Mouse (Mus musculus): ENCODE measurements at regions not wholly inside any gene's neighbourhood (a gene's known extent, or its start where the extent isn't known, plus 50 kb on each side); places are given as distances from the start of the nearest gene placed in this dataset.

DNA sequence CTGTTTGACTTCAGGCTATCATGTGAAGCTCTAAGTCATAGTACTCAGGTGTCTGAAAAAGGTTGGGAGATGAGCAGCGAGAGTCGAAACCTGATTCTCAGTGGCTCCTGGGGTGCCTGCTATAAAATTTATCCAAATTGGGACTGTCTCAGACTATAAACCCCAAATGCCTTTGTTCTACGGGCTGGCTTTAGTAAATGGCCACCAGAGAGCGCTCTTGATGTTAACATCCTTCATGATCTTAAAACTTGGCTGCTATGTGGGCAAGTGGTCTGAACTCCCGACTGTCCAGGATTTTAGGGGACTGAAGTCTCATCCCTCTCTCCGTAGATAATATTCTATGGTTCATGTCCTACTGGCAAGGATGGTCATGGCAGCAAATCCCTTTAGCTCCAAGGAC lies 94.8 kb upstream of the Tom1l1 start:
- TF ChIP-seq CTCF (IDR thresholded peaks at IDR 0.05; ENCODE audit: insufficient read depth, low read depth, low read length) (no peak), POLR2A (IDR thresholded peaks at IDR 0.05; ENCODE audit: insufficient read depth, low read depth, low read length) (no peak)

Data from olfactory bulb, adult 2 months (tissue).